Mouse (Mus musculus): Measurements from ENCODE around the gene Kctd14. TPM values are rescaled to one million over a fixed set of nuclear protein-coding genes. Genes with fewer than 3 reads are reported as not detected.

Kctd14 gene
- polyA plus RNA-seq, 1 experiment from 2014 or later: 3.1 TPM

DNA sequence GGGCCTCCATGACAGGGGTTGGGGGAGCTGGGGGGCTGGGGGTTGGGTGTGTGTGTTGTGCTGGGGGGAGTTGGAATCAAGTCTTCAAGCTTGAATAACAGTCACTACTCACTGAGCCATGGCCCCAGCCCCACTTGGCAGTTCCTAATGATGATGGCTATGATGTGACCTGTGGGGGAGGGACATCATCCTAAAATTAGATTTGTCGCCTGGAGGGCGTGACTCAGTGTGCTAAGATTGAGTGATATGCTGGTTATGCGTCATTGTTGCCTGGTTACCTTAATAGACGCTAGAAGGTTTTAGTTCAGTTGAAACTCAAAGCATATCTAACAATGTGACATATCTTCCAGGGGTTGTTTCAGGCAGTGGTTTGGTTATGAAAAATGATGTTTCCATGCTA is 41.3 kb downstream of the Kctd14 start:
- WGBS: 90% methylated on average over 4 of the region's 4 CpGs
- Histone ChIP-seq H3K4me2 (no peak overlapping the region), H3K36me3 (ENCODE audit: insufficient read depth) (peaks cover 50% of the 10 kb centered on the region), H3K9me3 (ENCODE audit: low read depth, low read length) (no peaks in the 10 kb centered on the region), H3K4me3 (ENCODE audit: low read depth, low read length) (no peak overlapping the region), H3K27me3 (ENCODE audit: insufficient read depth, low read length) (no peaks in the 10 kb centered on the region), H3K27ac (ENCODE audit: low read depth) (no peak overlapping the region), H3K9ac (no peak overlapping the region), H3K4me1 (ENCODE audit: insufficient read depth) (no peaks in the 10 kb centered on the region)
- ATAC-seq (ENCODE audit: insufficient read depth) (no peak), DNase-seq (no peak)
- TF ChIP-seq CTCF (IDR thresholded peaks at IDR 0.05; ENCODE audit: low read depth): no peak

DNA sequence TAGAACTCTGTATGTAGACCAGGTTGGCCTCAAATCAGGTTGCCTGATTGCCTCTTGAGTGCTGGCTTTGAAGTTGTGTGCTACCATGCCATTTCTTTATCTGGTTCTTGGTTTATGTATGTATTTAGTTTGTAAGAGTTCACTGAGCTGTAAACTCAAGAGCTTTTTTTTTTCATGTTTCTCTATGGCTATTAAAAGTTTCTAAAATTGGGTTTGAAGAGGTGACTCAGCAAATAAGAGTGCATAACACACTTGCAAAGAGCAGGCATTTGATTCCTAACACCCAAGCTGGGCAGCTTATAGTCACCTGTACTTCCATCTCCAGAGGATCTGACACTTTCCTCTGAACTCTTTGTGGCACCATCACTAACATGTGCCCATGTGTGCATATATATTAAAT is 43.9 kb downstream of the Kctd14 start:
- Histone ChIP-seq H3K4me3 (ENCODE audit: low read depth, low read length) (no peak overlapping the region), H3K36me3 (ENCODE audit: insufficient read depth) (peaks cover 42% of the 10 kb centered on the region)
- no peak for TF ChIP-seq CTCF (IDR thresholded peaks at IDR 0.05; ENCODE audit: low read depth)

DNA sequence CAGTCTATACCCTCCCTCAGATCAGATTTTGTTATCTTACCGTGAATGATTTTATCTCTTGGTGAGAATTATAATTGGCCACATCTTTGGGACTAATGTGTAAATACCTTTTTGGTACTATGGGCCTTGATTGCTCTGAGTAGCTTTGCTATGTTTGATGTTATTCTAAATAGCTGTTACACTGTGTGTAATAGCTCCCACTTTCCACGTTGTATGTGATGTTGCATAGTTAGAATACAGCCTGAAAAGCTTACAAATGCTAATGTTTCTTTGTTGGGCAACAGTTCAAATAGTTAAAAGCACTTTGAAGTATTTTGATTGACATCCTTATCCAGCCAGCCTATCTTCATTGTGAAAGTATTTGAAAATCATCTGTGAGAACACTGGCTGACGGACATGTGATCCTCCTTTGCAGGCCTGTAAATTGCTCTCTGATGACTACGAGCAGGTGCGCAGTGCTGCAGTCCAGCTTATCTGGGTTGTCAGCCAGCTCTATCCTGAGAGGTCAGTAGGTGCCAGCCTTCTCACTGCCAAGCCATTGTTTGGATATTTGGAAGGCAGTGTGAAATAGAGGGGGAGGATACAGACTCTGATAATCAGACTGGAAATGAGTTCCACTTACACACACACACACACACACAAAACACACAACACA is 49.6 kb downstream of the Kctd14 start:
- no peaks in the 10 kb centered on the region for H3K4me1 ChIP-seq (ENCODE audit: insufficient read depth)
- WGBS: 73% methylated on average over 5 of the region's 5 CpGs
- peaks cover 42% of the 10 kb centered on the region for H3K36me3 ChIP-seq (ENCODE audit: insufficient read depth)
- DNase-seq (no peak), ATAC-seq (ENCODE audit: insufficient read depth) (no peak)
- no peak overlapping the region for H3K9ac ChIP-seq
- no peak overlapping the region for H3K4me3 ChIP-seq (ENCODE audit: low read depth, low read length)
- no peak overlapping the region for H3K27ac ChIP-seq (ENCODE audit: low read depth)
- no peaks in the 10 kb centered on the region for H3K9me3 ChIP-seq (ENCODE audit: low read depth, low read length)
- no peak overlapping the region for H3K4me2 ChIP-seq
- no peak for TF ChIP-seq CTCF (IDR thresholded peaks at IDR 0.05; ENCODE audit: low read depth)
- H3K27me3 ChIP-seq (ENCODE audit: insufficient read depth, low read length): no peaks in the 10 kb centered on the region

More for the DNA sequence above, 43.9 kb downstream of the Kctd14 start:
- Histone ChIP-seq H3K9ac (no peak overlapping the region), H3K27me3 (ENCODE audit: insufficient read depth, low read length) (no peaks in the 10 kb centered on the region), H3K27ac (ENCODE audit: low read depth) (no peak overlapping the region), H3K4me2 (no peak overlapping the region), H3K4me1 (ENCODE audit: insufficient read depth) (no peaks in the 10 kb centered on the region), H3K9me3 (ENCODE audit: low read depth, low read length) (no peaks in the 10 kb centered on the region)
- ATAC-seq (ENCODE audit: insufficient read depth) (no peak), DNase-seq (no peak)

Other genes starting within 250 kb of the Kctd14 start
- 2.1 TPM in 2 replicates for gene Usp35, start 119.3 kb upstream of the Kctd14 start, polyA plus RNA-seq (2014; fragmentation: Nextera tagmentation; extraction: Ambion mirVana)
- 4.7 and 5.7 TPM in 2 replicates for gene Kctd21, start 119.0 kb upstream of the Kctd14 start, polyA plus RNA-seq (2014; fragmentation: Nextera tagmentation; extraction: Ambion mirVana)
- 42.4 and 45.1 TPM in 2 replicates for gene Alg8, start 79.7 kb upstream of the Kctd14 start, polyA plus RNA-seq (2014; fragmentation: Nextera tagmentation; extraction: Ambion mirVana)
- 345 and 369 TPM in 2 replicates for gene Ndufc2, start 51.3 kb upstream of the Kctd14 start, polyA plus RNA-seq (2014; fragmentation: Nextera tagmentation; extraction: Ambion mirVana)
- gene Thrsp, start 33.6 kb upstream of the Kctd14 start, polyA plus RNA-seq (2014; fragmentation: Nextera tagmentation; extraction: Ambion mirVana): 0.58 and 0.61 TPM in 2 replicates
- 53.1 and 62.0 TPM in 2 replicates for gene Ints4, start 29.6 kb downstream of the Kctd14 start, polyA plus RNA-seq (2014; fragmentation: Nextera tagmentation; extraction: Ambion mirVana)
- 47.2 and 47.9 TPM in 2 replicates for gene Aamdc, start 128.2 kb downstream of the Kctd14 start, polyA plus RNA-seq (2014; fragmentation: Nextera tagmentation; extraction: Ambion mirVana)
- gene Rsf1, start 128.6 kb downstream of the Kctd14 start, polyA plus RNA-seq (2014; fragmentation: Nextera tagmentation; extraction: Ambion mirVana): 19.4 and 22.1 TPM in 2 replicates
- gene Clns1a, start 245.3 kb downstream of the Kctd14 start, polyA plus RNA-seq (2014; fragmentation: Nextera tagmentation; extraction: Ambion mirVana): 213 and 214 TPM in 2 replicates